Mouse (Mus musculus) urinary bladder, postnatal 14 days (tissue): Measurements from ENCODE around the gene Lcp1.
A peak's percentile ranks its signal among the peaks of the same experiment; 100 is the strongest.
"Not testable (repeated sequence)": the region's sequence is repeated elsewhere in the genome, so short reads cannot be mapped to it uniquely, and the experiment has no call there.

ENCODE experiments used
- DNase-seq: peaks from one replicate; pipeline ENCODE4 v3.0.0; 2021; ENCODE audit warnings: low spot score

Lcp1 gene

DNA sequence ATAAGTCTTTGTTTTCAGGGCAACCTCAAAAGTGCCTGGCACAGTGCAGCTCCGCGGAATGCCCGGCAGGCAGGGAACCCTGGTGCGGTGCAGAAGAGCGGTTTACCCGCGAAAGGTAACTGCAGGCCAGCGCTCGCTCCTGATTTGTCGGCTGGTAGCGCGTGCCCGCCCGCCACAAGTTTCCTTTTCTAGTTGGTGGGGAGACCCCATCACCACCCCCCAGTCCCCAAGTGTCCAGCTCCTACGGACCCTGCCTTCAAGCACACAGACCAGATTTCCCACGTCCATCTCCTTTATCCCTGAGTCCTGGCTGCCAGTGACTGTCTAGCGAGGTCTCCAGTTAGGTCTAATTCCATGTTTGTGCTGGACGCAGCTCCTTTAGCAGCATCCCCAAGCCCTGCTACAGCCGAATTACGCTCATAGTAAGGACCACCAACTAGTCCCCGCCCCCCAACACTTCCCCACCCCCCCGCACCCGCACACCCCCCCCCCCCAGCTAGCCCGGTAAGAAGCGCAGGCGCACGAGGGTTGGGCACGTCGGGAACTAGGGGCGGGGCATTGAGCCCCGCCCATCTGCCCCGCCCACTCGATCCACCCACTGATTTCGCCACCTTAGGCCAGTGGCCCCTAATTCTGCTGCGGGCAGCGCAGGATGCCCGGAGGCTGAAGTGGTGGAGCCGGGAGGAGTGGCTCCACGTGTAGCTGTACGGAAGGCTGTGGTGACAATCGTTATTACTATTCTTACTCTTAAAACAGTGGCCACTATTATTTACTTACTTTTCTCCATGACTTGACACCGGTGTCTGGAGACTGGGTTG is at the start of gene Lcp1, which contains the start of gene Lrrc63:
Gene Lcp1, plus strand, starts transcription at position 601 of the 818 bp plus-strand sequence.
Gene Lrrc63, minus strand, starts transcription at position 381 of the 818 bp plus-strand sequence.
- DNase-seq = peak; percentile 82

DNA sequence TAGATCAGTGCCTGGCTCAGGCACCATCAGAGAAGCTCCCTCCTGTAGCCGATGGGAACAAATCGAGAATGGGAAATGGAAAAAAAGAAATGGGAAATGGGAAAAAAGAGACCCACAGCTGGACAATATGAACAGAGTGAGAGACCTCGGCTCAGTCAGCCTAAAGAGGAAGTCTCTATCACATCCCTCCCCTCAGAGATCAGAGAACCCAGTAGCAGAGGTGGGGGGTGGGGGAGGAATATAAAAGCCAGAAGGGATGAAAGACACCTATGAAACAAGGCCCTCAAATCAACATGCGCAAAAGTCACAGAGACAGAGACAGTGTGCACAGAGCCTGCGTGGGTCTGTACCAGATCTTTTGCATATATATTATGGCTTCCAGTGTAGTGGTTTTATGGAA is 27.9 kb upstream of the Lcp1 start:
- DNase-seq = no peak

DNA sequence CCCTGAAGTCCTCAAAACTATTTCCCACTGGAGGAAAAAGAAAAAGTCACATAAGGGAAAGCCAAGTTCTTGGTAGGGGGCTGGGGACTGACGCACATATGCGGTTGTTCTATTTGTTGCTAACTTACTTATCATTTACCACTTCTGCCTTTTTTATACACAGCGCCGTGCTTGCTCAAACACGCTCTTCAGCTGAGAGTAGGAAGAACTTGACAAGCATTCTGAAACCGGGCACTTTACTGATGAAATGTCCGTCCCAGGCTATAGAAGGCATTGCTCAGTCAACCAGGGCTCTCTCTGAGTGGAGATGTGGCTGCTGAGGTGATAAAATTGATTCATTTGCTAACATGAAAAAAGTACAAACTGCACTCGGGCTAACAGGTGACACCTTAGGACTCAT is 9.2 kb upstream of the Lcp1 start:
- no peak for DNase-seq

DNA sequence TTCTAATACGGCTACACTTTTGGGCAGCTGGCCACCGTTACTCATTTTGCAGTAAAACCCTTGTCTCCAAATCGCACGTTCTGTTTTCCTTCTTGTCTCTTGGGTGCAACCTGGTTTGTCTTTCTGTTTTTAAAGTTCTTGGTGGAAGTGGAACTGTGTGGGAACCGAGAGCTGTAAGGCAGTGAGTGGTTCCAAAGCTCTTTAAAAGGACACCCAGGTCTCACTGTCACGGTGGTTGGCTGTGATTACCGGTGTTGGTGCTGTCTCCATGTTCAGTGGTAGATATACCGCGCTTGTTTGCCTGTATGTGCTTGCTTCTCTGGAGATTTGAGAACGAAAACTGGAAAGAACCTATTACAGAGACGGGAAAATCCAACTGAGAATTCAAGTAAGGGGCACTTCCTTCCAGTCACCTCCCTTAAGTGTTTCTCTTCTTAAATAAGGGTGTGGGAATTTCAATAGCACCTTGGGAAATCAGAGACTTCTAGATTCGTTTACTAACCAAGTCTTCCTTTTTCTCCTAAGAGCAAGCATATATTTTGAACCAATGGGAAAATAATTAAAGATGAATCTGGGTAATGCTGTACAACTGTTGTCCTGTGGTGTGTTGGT is 529 bp downstream of the Lcp1 start:
- no peak for DNase-seq

DNA sequence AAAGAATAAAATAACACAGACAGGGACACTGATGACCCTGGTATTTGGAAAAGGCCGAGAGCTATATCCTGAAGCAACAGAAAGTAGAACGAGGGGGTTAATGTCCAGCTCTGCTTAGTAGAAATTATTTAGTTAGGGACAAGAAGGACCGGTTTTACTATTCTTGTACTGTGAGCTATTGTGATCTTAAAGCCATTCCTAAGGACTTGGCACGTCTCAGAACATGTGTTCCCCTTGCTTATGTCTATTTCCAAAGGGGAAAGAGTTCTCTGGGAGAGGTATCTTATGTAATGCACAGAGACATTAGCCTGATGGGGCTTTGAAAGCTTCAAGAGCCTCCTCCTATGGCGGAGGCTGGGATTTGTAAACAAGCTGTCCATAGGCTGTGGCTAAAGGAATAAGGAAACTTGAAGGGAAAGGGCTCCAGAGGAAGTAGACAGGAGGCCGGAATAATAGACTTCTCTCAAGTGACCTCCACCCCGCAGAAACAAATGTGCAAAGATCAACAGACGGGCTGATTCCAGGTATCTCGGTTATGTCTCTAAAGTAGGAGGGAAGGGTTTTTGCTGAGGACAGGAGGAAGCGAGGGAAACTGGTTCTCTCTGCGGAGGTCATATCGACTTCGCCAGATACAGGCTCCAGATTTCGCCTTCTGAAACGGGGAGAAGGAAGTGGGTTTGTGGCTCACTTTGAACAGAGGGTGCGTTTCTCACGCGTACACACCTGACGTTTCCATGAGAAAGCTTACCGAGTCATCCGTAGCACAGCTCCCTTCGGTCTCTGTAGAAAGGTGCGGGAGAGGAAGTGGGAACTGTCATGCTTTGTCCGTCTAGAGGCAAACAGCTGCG is 5.4 kb downstream of the Lcp1 start:
- DNase-seq = peak; percentile 9

DNA sequence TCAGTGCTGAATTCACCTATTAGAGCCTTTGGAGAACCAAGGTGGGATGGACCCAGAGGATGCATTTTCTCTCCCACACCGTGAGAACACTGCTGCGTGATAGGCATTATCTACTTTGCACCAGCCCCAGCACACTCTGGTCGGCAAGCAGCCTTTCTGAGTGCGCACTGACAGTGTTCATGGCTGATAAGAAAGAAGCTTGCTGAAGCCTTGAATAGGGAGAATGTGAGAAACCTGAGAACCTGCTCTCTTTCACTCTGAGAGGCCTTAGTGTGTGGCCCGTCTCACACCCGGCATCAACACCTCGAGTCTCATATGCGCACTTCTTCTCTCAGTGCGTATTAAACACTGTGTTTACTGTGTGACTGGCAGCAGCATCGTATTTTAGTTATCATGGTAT is 7.6 kb downstream of the Lcp1 start:
- no peak for DNase-seq

DNA sequence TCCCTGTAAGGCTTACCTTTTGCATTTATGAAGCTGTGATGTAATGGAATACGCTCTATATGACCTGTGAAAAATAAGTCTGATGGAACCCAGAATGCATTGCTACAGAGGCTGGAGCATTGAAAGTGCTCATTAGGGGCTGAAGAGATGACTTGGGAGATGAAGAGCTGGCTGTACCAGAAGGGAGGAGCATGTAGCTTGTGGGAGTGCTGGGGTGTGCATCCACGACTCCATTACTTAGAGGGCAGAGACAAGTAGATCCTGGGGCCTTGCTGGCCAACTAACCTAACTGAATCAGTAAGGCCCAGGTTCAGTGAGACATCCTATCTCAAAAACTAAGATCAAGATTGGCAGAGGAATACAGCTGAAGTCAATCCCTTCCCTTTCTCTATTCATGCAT is 8.3 kb downstream of the Lcp1 start:
- DNase-seq = no peak

DNA sequence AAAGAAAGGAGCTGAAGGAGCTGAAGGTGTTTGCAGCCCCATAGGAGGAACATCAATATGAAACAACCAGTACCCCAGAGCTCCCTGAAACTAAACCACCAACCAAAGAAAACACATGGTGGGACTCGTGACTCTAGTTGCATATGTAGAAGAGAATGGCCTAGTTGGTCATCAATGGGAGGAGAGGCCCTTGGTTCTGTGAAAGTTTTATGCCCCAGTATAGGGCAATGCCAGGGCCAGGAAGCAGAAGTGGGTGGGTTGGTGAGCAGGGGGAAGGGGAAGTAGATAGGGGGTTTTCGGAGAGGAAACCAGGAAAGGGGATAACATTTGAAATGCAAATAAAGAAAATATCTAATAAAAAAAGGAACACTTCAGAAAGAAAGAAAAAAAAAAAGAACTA is 16.8 kb downstream of the Lcp1 start:
- DNase-seq = not testable (repeated sequence)

DNA sequence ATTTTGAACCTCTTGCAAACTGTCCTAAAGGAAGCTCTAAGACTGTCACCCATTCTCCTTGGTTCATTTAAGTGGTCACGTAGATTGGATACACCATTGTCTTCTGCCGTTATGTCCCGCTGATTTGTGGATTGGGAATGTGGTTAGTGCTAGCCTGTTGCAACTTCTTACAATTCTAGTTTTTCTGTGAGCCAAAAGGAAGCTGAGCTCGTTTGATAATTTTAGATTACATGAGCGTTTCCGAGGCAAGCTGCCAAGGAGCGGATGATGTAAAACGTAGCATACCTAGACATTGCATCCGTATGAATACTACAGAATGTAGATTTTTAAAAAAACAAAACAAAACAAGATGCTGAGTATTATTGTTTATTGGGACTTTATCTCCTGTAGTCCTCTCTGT is 17.3 kb downstream of the Lcp1 start:
- DNase-seq = peak; percentile 46

DNA sequence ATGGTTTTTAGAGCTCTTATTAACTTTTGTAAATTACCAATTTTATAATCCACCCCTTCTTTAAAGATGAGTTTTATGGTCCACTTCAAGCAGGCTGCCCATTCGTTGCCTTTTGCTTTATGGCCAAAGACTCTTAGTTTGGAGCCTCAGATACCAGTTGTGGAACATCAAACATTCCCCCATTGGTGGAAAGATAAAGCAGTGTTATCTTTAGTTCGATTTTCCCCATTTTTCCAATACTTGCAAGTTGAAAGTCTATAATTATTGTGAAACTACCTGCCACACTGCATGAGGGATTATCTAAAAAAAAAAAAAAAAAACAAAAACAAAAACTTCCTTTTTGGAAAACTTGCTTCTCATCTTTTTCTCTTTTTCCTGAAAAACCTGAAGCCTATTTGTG is 19.8 kb downstream of the Lcp1 start:
- DNase-seq = no peak

DNA sequence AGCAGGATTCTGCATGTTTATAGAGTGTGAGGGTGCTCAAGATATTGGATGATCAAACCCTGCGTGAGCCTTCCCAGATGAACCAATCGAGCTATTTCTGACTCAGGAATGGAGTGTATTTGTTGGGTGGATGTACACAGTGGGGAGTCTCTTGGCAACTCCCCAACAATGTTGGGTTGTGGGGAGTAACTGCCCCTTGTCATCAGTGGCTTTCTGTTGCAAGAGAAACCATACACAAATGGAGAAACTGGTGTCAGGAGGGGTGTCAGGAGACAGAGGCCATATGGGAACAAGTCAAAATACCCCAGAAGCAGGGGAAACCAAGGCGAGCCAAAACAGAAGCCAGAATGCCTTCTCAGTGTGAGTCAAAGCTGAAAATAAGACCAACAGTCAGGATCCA is 20.2 kb downstream of the Lcp1 start:
- DNase-seq = no peak

DNA sequence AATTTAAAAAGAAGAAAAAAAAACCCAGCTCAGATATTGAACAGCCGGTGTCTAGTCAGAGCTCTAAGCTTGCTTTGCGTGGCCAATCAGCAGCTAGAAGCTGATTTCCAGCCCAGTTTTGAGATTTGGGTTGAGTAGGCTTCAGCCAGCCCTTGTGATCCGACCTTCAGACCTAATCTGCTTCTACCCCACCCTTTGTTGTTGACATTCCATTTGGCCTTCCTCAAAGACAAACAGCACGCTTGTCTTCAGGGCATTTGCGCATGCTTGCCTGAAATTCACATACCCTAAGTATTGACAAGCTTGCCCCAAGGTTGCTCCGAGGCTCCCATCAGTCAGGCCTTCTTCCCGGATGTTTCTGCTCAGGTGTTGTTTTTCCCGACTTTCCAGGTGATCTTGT is 23.6 kb downstream of the Lcp1 start:
- DNase-seq = no peak

DNA sequence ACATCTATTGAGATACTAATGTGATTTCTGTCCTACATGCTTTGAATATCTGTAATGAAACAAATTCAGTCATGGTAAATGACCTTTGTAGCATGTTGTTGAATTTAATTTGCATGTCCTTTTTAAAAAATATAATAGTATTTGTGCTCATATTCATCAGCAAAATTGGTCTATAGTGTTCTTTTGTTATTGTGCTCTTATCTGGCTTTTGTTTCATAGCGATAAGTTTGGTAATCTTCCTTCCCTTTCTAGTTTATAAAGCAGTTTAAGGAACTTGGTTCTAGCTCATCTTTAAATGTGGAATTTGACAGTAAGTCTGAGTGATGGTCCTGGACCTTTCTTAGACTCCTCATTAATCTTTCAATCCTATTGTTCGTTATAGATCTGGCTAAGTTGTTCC is 28.5 kb downstream of the Lcp1 start:
- no peak for DNase-seq

DNA sequence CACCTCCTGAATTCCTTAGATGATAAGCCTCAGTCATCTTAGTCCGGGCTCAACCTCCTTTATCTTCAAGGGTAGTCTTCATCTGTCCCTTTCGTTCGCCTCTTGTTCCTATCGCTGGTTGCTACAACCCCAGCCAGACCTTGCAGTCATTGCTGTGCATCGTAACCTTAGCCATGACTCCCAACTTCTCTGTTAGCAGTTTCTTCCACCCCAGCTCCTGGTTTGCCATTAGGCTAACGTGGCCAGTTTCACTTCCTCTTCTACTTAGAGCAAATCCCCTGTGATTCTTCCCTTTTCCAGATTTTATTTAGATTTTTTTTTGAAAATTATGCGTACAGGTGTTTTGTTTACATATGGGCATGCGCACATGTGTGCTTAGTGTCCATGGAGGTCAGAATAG is 33.0 kb downstream of the Lcp1 start:
- DNase-seq = no peak

DNA sequence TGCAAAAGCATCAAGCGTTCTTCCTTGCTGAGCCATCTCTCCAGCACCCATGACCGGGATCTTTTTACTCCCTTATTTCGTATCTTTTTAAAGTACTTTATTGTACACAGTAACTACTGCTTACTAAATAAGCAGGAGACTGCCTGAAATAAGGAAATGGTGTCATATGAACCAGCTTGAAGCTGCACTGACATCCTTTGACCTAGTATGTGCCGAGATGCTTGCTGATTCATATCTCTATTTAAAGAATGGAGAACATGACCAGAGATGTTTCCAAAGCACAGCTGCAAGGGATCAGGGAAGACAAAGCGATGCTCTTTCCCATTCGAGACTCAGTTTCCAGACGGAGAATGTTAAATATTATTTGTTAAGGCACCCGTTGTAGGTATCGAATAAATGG is 33.4 kb downstream of the Lcp1 start:
- DNase-seq = no peak

DNA sequence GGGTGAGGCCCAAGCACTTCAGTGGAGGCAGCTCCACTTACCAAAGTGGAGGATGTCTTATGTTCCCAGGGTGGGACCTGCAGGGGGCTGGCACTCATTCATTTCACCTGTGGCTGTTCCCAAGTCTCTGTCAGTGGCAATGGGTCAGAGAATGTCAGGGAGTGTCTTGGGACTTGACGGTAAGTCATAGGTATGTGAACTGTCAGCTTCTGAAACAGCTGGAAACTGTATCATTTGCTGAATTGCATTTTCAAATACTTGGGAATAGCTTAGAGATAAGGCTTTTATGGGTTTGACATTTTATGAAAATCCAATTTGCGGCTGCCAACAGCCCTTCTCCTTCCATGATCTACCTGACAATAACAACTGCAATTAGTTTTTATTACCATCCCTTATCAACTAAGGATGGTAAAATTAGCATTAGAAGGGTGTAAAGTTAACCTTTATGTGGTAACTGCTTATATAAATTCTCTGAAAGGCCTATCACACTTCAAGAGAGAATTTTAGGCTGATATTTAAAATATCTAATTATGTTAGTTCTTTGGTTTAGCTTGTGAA is 34.8 kb downstream of the Lcp1 start:
- DNase-seq = no peak

DNA sequence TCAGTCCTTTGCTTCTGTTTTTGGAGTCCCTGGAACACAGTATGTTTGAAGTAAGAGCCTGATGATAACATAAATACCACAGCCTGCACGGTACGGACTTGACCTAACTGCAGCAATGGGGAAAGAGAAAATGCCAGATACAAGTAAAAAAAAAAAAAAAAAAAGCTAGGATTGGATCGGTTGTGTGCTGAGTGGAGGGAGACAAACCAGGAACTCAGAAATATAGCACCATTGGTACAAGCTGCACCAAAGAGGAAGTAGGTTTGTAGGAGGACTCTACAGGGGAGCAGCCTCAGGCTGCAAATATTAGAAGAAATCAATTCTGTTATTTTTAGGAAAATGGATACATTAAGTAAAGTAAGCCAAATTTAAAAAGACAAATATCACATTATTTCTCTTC is 37.6 kb downstream of the Lcp1 start:
- DNase-seq = no peak

DNA sequence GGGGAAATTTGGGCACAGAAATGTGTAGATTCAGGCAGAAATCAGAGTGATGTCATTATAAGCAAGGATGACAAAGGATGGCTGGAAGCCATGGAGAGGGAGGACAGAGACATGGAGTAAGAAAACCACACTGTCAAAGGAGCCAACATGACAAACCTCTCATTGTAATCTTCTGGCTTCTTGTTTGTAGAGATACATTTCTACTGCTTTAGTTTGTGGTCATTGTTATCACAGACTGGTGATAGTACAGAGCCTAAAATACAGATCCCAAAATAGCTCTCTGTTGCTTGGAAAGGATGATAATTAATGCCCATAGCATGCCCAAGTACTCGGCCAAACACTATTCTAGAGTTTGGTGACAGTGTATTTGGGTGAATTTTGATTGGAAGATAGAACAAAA is 39.6 kb downstream of the Lcp1 start:
- no peak for DNase-seq

DNA sequence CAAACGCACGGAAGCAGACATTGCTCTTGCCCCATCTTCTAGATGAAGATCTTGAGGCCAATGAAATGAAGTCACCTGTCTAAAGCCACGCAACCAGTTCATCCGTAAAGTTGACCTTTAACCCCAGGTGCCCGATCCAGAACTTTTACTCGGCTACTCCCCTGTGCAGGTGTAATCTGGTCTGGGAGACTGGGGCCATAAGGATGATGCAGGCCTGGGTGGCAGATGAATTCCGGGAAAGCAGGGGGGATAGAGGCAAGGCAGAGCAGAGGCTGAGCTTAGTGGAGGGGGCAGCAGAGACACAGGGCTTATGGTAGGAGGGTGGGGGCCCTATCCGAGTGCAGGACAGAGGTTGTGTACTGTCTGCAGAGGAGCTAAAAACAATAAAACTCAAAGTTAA is 43.4 kb downstream of the Lcp1 start:
- DNase-seq = no peak

DNA sequence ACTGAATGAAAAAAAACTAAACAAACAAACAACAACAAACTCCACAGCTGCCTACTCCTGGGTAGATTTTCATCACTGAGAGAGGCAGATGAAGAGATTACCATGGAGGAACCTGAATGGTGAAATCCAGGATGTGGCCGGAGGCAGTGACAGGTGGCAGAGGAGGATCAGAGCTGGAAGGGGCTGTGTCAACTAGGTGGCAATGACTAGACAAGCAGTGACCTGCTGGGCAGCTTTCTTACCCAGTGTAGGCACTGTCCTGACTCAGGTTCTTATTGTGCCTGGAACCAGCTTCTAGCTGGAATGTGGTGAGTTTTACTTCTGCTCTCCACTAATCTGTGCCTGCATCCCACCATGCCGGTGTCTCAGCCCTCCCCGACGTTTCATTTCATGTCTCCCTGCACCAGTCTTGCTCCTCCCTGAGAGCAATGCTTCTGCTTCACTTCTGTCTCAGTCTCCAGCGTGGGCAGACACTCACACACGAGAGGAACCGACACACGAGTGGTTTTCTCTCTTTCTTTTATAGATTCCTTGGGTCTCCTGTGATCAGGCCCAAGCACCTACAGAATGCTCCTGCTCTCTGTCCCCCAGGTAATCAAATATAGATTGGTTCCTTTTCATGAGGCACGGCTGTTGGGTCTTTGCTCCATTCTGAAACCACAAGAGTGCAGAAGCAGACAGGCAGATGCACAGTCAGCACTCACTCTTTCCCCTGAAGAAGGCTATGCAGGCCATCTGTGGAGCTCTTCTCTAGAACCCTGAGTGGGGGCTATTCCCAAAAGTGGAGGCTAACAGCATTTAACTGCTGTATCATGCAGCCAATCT is 44.0 kb downstream of the Lcp1 start:
- DNase-seq = no peak

DNA sequence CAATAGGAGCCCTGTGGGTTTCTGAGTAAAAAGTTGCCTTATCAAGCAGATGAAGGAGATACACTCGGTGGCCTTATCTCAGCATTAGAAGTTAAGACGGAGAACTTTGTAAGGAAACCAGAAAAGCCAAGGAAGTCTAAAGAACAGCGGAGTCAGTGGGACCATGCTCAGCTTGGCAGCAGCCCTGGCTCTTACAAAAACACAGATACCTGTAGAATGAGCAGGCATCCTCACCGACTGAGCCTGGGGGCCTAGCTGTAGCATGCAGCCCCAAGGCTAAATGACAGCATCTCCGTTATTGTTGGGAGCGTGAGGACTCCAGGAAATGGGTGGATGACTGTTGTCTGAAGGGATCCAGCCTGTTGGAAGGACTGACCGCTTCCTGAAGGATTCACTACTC is 44.9 kb downstream of the Lcp1 start:
- no peak for DNase-seq
